Mouse (Mus musculus): ENCODE measurements around the gene Myd88.

DNA sequence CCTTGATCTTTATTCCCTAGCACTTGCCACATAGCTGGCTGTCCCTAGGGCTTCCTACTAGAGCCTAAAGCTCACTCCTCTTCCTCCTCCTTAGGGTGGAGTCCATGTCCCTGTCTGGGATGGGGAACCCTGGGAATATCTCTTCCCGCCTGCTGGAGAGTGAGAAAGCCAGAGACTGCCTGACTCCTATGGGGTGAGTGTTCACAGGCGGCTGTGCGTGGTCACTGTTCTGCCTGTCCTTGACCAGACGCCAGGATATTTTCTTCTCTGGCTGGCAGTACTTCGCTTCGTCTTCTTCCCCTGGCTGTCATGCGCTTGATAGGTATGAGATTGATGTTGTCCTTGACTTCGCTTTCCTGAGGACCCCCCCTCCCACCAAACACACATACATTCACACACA, 5.2 kb upstream of the Myd88 start:
- no peak for TF ChIP-seq USF1 (IDR thresholded peaks at IDR 0.05; ENCODE audit: low read depth)
- TF ChIP-seq POLR2AphosphoS2 (IDR thresholded peaks at IDR 0.05; ENCODE audit: insufficient read length, low read depth) = no peak
- no peak for TF ChIP-seq TCF3 (IDR thresholded peaks at IDR 0.05; ENCODE audit: insufficient read length, low read depth)
- no peak for TF ChIP-seq MYOG (IDR thresholded peaks at IDR 0.05; ENCODE audit: control insufficient read depth in 1 of 3, insufficient read depth in 1 of 3, insufficient read length in 2 of 3, low read depth in 2 of 3)
- no peak for TF ChIP-seq POLR2A (IDR thresholded peaks at IDR 0.05; ENCODE audit: insufficient read length, low read depth)
- TF ChIP-seq TCF12 (IDR thresholded peaks at IDR 0.05; ENCODE audit: insufficient read depth, poor library complexity, severe bottlenecking) = no peak
- no peak for TF ChIP-seq MAX (IDR thresholded peaks at IDR 0.05; ENCODE audit: low read depth)
- no peak for TF ChIP-seq E2F4 (IDR thresholded peaks at IDR 0.05; ENCODE audit: insufficient read depth)
- TF ChIP-seq SRF (IDR thresholded peaks at IDR 0.05; ENCODE audit: control insufficient read depth, insufficient read length, low read depth) = no peak
- no peak for TF ChIP-seq CEBPB (IDR thresholded peaks at IDR 0.05; ENCODE audit: insufficient read depth, poor library complexity, severe bottlenecking)
- no peak for TF ChIP-seq MYOD1 (IDR thresholded peaks at IDR 0.05; ENCODE audit: control insufficient read depth in 1 of 3, insufficient read length in 2 of 3, low read depth in 2 of 3)
